Mouse (Mus musculus) brain, embryonic 14.5 days (tissue): ENCODE results near the gene Jmjd8.

Experiments used
- CTCF ChIP-seq: fragments of 200-500 bp; IDR thresholded peaks from 2 replicates; pipeline ENCODE4 v1.5.1; 2012; ENCODE audit warnings: inconsistent platforms, mild to moderate bottlenecking, moderate library complexity, borderline replicate concordance; ENCODE audit not compliant: insufficient read depth, insufficient read length; ENCODE audit errors: extremely low read depth
- POLR2A ChIP-seq: fragments of 200-500 bp; IDR thresholded peaks from 2 replicates; pipeline ENCODE4 v1.6.1; 2012; ENCODE audit warnings: mild to moderate bottlenecking, inconsistent platforms, borderline replicate concordance; ENCODE audit not compliant: poor library complexity, insufficient read depth, insufficient read length, severe bottlenecking; ENCODE audit errors: extremely low read depth

- no peak for TF ChIP-seq CTCF
- no peak for TF ChIP-seq POLR2A
Measured at GRCm38 (mm10) chr17:25880913-25881641, 52.4 kb downstream of the Jmjd8 start.
